ENCODE assay signal across 9 mouse cellular contexts in the genomic region with DNA sequence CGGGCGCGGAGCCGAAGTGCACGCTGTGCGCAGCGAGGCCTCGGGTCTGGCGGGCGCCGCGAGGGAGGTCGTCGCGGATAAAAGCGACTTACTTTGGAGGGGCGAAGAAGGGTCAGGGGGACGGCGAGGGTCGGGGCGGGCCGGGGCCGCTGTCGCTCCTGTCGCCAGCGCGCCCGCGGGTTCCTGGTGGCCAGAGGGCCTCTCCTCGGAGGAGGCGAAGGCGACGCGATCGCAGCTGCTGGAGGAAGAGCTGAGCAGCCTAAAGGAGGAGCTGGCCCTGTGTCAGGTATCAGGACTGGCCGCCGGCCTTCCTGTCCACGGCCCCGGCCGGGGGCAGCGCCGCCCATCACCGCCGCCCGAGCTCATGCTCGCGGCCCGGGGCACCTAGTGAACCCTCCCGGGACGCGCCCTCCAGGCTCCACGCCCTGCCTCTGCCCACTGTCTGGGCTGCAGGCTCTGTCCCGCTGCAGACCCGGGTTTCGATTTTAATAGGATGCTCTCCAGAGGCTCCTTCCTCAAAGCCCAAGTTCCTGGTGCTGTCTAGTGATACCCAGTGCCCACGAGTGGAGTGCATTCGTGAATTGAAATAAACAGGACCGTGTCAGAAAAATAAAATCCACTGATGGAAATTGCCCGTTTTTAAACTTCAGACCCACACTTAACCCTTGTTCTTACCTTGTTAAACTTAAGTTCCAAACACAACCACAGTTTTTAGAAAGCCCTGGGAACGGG. TPM values are rescaled to one million over a fixed set of nuclear protein-coding genes. Genes with fewer than 3 reads are reported as not detected.
A peak's percentile ranks its signal among the peaks of the same experiment; 100 is the strongest.
DNase-seq lines count a peak whose midpoint lies in the region; ATAC-seq lines count a peak whose summit lies in the region.
"Had no signal": no experiment of that assay in that cellular context is flagged by ENCODE, and none has a peak within 500 bp of the region (broad histone marks: within the 10 kb centered on the region; RNA-seq: fewer than 3 reads in every experiment).

No protein-coding gene starts in this region.

- peak overlapping the region; percentile 79 for H3K4me3 ChIP-seq in embryonic facial prominence, embryonic 10.5 days
- H3K4me3 ChIP-seq in intestine, embryonic 16.5 days (ENCODE audit: low read length), result peak overlapping the region; percentile 65
- peak overlapping the region; percentile 79 for H3K4me3 ChIP-seq in limb, embryonic 10.5 days

- WGBS in embryonic facial prominence, embryonic 10.5 days, result 3% methylated on average over 60 of the region's 60 CpGs
- WGBS in intestine, embryonic 16.5 days, result 2% methylated on average over 60 of the region's 60 CpGs
- WGBS in limb, embryonic 10.5 days, result 3% methylated on average over 60 of the region's 60 CpGs

- H3K36me3 ChIP-seq in embryonic facial prominence, embryonic 10.5 days (replicated peaks), result no peaks in the 10 kb centered on the region
- H3K36me3 ChIP-seq in intestine, embryonic 16.5 days (ENCODE audit: control insufficient read depth, insufficient read depth, low read length), result no peaks in the 10 kb centered on the region
- no peaks in the 10 kb centered on the region for H3K36me3 ChIP-seq in limb, embryonic 10.5 days

- H3K27me3 ChIP-seq in embryonic facial prominence, embryonic 10.5 days (replicated peaks; ENCODE audit: low read depth, poor library complexity, severe bottlenecking), result peaks cover 8% of the 10 kb centered on the region; the same call in 1 of the 2 replicates
- no peaks in the 10 kb centered on the region for H3K27me3 ChIP-seq in intestine, embryonic 16.5 days (replicated peaks; ENCODE audit: control insufficient read depth, insufficient read depth, low read length)
- no peaks in the 10 kb centered on the region for H3K27me3 ChIP-seq in limb, embryonic 10.5 days (ENCODE audit: low read depth, poor library complexity, severe bottlenecking)
- H3K27me3 ChIP-seq: CH12.LX had no signal

- ATAC-seq in monocyte, adult 5-6 weeks (replicated peaks; ENCODE audit: insufficient number of reproducible peaks, low FRiP score, low TSS enrichment, poor library complexity, severe bottlenecking), result no peak
- peak; percentile 83 for ATAC-seq in intestine, embryonic 16.5 days

- H3K4me1 ChIP-seq in embryonic facial prominence, embryonic 10.5 days, result peaks cover 13% of the 10 kb centered on the region
- H3K4me1 ChIP-seq in intestine, embryonic 16.5 days (ENCODE audit: control insufficient read depth, insufficient read depth, low read length), result no peaks in the 10 kb centered on the region; the same call in 1 of the 2 replicates
- H3K4me1 ChIP-seq in limb, embryonic 10.5 days, result peaks cover 17% of the 10 kb centered on the region

- H3K4me2 ChIP-seq in intestine, embryonic 16.5 days (ENCODE audit: low read depth, low read length), result peak overlapping the region; percentile 90

- peaks cover 6% of the 10 kb centered on the region; the same call in 1 of the 2 replicates for H3K9me3 ChIP-seq in embryonic facial prominence, embryonic 10.5 days
- 0 out of 2 replicates have a peak, but pooled peaks cover 4% of the 10 kb centered on the region for H3K9me3 ChIP-seq in intestine, embryonic 16.5 days (ENCODE audit: control insufficient read depth, low read length)
- H3K9me3 ChIP-seq in limb, embryonic 10.5 days (replicated peaks), result 0 out of 2 replicates have a peak, but pooled peaks cover 2% of the 10 kb centered on the region

- peak overlapping the region; percentile 98 for H3K27ac ChIP-seq in embryonic facial prominence, embryonic 10.5 days (replicated peaks)
- peak overlapping the region; percentile 90 for H3K27ac ChIP-seq in intestine, embryonic 16.5 days (ENCODE audit: low read length)
- peak overlapping the region; percentile 99 for H3K27ac ChIP-seq in limb, embryonic 10.5 days

- peak; percentile 5 to 13 for DNase-seq in monocyte, adult 2 months (ENCODE audit: low read depth in 1 of 2, low spot score in 2 of 2)
- peak; percentile 78 for DNase-seq in embryonic facial prominence, embryonic 10.5 days (ENCODE audit: low spot score)
- peak; percentile 65 to 70 for DNase-seq in heart, adult 18-20 months
- DNase-seq in limb, embryonic 10.5 days (ENCODE audit: low spot score), result no peak
- peak; percentile 52 for DNase-seq in mesoderm, embryonic 11.5 days (ENCODE audit: low read depth, low spot score)
- peak; percentile 14 for DNase-seq in skeletal muscle tissue, adult 2 months (ENCODE audit: low read depth, low spot score)

- H3K9ac ChIP-seq in intestine, embryonic 16.5 days (ENCODE audit: low read depth, low read length), result peak overlapping the region; percentile 88

RNA-seq across cellular contexts. Expression of gene Cntln, which starts 0.6 kb away (rescaled TPM):
- 8.9 to 13.6 TPM (median 13.0 TPM) in 3 replicates for total RNA-seq in monocyte, adult 5-6 weeks (2017)
- 5.8 and 6.5 TPM in 2 replicates for polyA plus RNA-seq in embryonic facial prominence, embryonic 10.5 days (2016; fragmentation: Nextera tagmentation; extraction: Ambion mirVana)
- total RNA-seq in heart, adult 18-20 months (2021), result 1 to 10 TPM; 2.0 to 2.3 TPM
- polyA plus RNA-seq in intestine, embryonic 16.5 days (2015; fragmentation: Nextera tagmentation; extraction: Ambion mirVana), result 4.5 and 5.2 TPM in 2 replicates
- polyA plus RNA-seq in limb, embryonic 10.5 days (2016; fragmentation: Nextera tagmentation; extraction: Ambion mirVana), result 4.8 and 8.3 TPM in 2 replicates
- total RNA-seq: CH12.LX had no signal
